Mouse (Mus musculus): ENCODE results near the gene Hist4h4.

Gene Hist4h4

DNA sequence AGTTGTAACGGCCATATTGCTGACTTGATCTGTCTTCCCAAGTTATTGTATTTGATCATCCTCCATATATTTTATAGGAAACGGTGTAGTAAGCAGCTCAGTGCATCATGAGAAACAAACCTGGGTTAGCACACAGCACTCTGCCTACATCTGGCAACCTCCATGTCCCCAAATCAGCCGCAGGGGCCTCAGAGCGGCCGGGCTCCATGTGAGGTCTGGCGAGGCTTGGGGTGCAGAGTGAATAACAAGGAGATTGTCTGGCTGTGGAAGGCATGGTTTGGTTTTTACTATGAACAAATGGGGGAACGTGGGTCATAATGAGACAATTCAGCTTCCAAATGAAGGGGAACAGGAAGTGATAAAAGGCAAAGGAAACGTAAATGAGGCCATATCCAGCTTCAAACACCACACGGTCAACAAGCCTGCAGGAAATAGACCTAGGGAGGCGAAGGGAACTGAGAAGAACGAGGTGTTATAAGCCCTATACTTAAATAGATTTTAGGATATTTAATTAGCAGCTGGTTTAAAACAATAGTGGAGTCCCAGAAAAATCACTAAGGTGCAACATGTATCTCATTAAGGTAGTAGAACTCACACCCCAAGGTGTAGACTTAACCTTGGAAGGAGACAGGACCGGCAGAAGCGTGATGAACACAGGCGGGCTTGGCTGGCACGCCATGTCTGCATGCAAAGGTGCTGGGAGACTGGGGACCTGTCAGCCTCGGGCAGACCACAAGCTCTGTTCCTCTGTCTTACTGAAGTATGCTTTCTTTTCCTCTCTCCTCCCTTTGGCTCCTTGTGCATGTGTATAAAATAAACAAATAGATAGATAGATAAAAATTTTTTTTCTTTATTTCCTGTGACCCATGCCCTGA lies 11.1 kb downstream of the Hist4h4 start:
- in situ Hi-C loops (cut with MboI, MseI) = no loop called here

DNA sequence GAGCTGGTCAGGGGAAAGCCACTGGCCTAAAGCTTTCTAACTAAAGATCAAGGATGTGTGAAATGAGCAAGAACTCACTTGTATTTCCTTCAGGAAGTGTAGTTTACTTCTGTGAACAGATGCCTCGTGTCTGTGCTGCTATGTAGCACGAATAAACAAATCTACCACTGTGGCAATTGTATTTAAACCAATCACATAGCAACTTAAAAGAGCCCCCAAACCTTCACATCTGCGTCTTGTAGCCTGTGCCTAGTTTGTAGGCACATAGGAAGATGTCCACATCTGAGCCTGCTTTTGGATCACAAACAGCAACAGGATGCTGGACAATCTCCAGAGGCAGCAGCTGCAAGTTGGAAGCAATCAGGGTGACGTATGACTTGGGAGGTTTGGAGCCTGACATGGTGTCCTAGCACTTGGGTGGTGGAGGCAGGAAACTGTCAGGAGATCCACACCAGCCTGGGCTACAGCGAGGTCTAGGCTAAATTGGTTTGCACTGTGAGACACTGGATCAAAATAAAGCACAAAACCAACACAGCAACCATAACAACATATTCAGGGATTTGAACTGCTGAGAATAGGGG lies 14.7 kb downstream of the Hist4h4 start:
- in situ Hi-C loops (cut with MboI, MseI) = loop anchor here (10.0 kb wide), 1 partner anchor 345 kb away; no protein-coding TSS in a partner anchor

DNA sequence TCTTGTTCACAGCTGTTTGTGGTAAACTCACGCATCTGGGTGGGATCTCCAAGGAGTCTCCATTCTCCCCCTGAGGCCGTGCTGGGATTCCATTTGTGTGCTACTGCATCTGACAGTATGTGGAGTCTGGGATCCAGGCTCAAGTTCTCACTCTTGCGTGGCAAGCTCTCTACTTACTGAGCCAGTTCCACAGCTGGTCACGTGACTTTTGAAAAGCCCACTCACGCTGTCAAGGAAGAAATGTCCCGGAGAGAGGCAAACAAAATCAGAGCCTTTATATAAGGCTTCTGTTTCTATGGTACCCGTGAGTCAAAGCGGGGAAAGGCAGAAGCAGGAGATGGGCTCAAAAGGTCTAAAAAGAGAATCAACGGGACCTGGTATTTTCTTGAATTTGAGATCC lies 21.5 kb downstream of the Hist4h4 start:
- in situ Hi-C loops (cut with MboI, MseI) = loop anchor here (10.0 kb wide), 1 partner anchor 338 kb away; no protein-coding TSS in a partner anchor

DNA sequence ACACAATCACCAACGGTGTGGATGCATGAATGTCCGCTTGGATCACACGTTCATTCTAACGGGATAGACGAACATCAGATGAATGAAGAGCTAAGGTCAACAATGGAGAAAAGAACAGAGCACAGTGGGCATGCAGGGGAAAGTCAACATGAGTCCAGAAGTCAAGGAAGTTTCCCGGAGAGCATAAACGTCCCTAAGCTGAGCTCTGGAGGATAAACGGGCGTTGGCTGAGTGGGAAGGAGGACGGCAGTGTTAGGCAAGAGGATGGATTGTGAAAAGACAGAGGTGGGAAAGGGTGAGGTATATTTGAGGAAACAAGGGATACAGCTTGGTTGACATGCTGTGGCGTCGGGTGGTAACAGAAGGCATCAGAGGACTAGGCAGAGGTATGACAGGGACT lies 22.1 kb downstream of the Hist4h4 start:
- in situ Hi-C loops (cut with MboI, MseI) = loop anchor here (10.0 kb wide), 1 partner anchor 337 kb away; no protein-coding TSS in a partner anchor

DNA sequence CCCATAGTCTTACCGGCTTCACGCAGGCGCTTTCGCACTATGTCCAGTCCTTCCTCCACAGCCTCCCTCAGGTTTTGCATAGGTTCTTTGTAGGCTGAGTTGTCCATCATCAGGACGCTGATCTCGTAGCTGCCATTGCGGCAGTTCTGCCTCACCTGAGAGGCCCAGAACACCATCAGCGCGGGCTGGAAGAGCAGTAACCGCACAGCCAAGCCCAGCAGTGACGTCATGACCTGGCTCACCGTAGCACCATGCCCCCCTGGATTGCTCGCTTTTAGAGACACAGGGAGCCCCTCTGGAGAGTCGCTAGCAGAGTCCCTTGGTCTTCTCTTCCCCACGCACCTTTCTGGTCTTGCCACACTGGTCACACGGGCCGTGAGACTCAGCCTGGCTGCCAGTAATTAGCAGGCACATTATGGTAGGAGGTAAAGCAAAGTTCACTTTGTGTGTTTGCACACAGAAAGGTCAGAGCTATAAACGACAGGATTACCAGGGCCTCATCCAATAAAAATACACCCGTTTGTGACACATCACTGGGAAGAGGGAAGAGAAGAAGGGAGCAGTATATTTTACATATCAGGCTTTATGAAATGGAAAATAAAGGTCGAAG lies 22.7 kb downstream of the Hist4h4 start, which contains the start of gene Gucy2c:
Gene Gucy2c (minus strand): TSS at position 389 of the 610 bp plus-strand sequence.
- in situ Hi-C loops (cut with MboI, MseI) = loop anchor here (10.0 kb wide), 1 partner anchor 337 kb away; no protein-coding TSS in a partner anchor

DNA sequence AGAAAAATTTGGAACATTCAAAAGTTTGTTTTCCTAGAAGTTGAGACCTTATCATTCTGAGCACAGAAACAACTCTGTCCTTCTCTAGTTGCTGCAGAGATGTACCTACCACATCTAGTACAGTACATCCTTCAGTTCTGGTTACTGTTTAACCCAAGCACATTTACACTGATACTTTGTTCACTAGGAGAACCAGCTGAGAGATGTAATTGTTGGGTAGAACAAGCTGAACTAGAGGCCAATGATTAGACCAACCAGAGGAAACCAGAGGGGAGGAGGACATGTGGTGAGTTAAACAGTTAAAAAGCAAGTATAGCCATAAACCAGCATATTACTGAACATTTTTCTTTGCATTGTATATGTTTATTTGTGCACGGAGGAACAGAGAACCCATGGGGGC lies 27.8 kb downstream of the Hist4h4 start:
- in situ Hi-C loops (cut with MboI, MseI) = no loop called here

DNA sequence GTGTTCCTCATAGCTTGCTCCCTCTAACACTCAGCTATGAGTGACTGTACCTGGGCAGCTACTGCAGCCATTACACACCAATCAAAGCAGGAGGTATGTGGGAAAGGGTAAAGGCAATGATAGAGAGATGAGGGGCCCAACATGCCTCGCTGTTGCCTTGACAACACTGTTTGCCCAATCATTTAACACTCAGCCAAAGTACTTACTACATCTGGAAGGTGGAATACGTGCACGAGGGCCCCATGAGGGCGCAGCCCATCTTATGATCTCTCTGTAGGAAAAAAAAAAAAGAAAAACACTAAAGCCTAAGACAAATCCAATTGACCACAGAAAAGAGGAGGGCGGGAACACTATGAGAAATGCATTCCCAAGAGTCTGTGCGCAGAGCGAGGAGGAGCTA lies 34.4 kb downstream of the Hist4h4 start:
- in situ Hi-C loops (cut with MboI, MseI) = loop anchor here (25.0 kb wide), 1 partner anchor 758 kb away; no protein-coding TSS in a partner anchor

DNA sequence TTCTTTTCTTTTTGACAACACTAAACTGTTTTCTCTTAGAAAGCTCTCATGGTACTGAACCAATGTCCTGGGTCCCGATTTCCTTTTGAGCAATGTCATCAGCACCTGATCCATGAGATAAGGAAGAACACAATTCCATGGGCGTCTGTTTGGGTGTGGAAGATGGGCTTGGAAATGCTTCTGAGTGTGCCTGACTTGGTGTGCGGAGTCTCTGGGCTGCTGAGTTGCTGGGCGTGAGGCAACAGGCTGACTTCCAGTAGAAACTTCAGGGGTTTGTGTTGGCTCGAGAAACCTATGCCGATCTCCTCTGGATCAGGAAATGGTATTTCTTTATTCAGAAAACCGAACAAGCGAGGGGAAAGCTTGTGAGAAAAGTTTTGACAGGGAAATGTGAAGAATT lies 35.1 kb downstream of the Hist4h4 start:
- in situ Hi-C loops (cut with MboI, MseI) = loop anchor here (25.0 kb wide), 1 partner anchor 757 kb away; no protein-coding TSS in a partner anchor

DNA sequence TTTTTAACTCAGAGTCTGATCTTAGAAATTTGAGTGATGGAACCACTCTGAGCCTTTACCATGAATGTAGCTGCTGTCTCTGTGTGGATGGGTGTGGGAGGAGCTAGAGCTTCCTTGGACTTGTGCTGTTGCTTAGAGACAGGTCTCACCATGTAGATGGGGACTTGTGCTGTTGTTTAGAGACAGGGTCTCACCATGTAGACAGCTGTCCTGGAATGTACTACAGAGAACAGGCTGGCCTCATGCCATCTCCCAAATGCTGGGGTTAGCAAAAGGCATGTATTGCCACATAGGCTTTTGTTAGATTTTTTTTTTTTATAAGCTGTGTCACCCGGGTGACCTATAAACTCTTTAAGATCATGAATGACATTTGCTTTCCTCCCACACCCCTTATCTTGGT lies 40.3 kb downstream of the Hist4h4 start:
- in situ Hi-C loops (cut with MboI, MseI) = loop anchor here (25.0 kb wide), 1 partner anchor 752 kb away; no protein-coding TSS in a partner anchor
